Mouse (Mus musculus) CH12.LX (cell line): ENCODE data around the gene Chd5.

Experiments
- CTCF ChIP-seq, 2 experiments: IDR thresholded peaks in 1 of 2; conservative IDR thresholded peaks in 1 of 2; 2 replicates each; pipeline ENCODE4 v1.5.1; 2011 to 2012; ENCODE audit warnings: low read depth in 2 of 2, low read length in 2 of 2, improper control_type of control experiment in 1 of 2, inconsistent platforms in 1 of 2, mild to moderate bottlenecking in 1 of 2, moderate library complexity in 1 of 2
- POLR2A ChIP-seq: IDR thresholded peaks from 2 replicates; pipeline ENCODE4 v1.6.1; 2011; ENCODE audit warnings: low read depth, mild to moderate bottlenecking, improper control_type of control experiment, low read length
- UBTF ChIP-seq: IDR thresholded peaks from 2 replicates; pipeline ENCODE4 v1.6.1; 2012; ENCODE audit warnings: low read depth, mild to moderate bottlenecking, inconsistent platforms, low read length, improper control_type of control experiment, moderate library complexity

- TF ChIP-seq UBTF (no peak), POLR2A (no peak), CTCF (conservative IDR thresholded peaks at IDR 0.05 in 1 of 2, IDR thresholded peaks at IDR 0.05 in 1 of 2; ENCODE audit: low read depth in 2 of 2, low read length in 2 of 2) (no peak)
Measured at GRCm38 (mm10) chr4:152423576-152423975, 85.1 kb downstream of the Chd5 start.
